Mouse (Mus musculus): Measurements from ENCODE around the gene Cep57l1. TPM values are rescaled to one million over a fixed set of nuclear protein-coding genes. Genes with fewer than 3 reads are reported as not detected.

Gene Cep57l1
- polyA plus RNA-seq, 1 experiment from 2014 or later, result 17.3 TPM

- CTCF ChIA-PET, result interaction anchor here (0.9 to 6.9 kb wide), 12 partner anchors 12 to 169 kb away, joined by 3 to 63 read pairs (median 3); partner anchors contain the start of gene Cd164
- no peaks in the 10 kb centered on the region for H3K27me3 ChIP-seq
- peak; percentile 37 for ATAC-seq
- TF ChIP-seq CTCF (IDR thresholded peaks at IDR 0.05), result peak; percentile 87
- in situ Hi-C loops (cut with MboI; ENCODE audit: low pct_unique_long_range_greater_than_20kb), result no loop called here
- DNase-seq (ENCODE audit: low read depth, low spot score), result no peak
- POLR2A ChIA-PET, result interaction anchor here (5.6 kb wide), 1 partner anchor 160 kb away, joined by 32 read pairs; the partner anchor contains the start of gene Cd164
Measured at GRCm38 (mm10) chr10:41678746-41679360, 130.8 kb downstream of the Cep57l1 start.

- ATAC-seq, result no peak
- ChIA-PET POLR2A (interaction anchor here (5.6 kb wide), 1 partner anchor 159 kb away, joined by 32 read pairs; the partner anchor contains the start of gene Cd164), CTCF (interaction anchor here (6.9 kb wide), 1 partner anchor 159 kb away, joined by 63 read pairs; the partner anchor contains the start of gene Cd164)
- no peaks in the 10 kb centered on the region for H3K27me3 ChIP-seq
- TF ChIP-seq CTCF (IDR thresholded peaks at IDR 0.05), result no peak
- in situ Hi-C loops (cut with MboI; ENCODE audit: low pct_unique_long_range_greater_than_20kb), result no loop called here
- DNase-seq (ENCODE audit: low read depth, low spot score), result no peak
Measured at GRCm38 (mm10) chr10:41677396-41677795, 132.3 kb downstream of the Cep57l1 start.

- TF ChIP-seq CTCF (IDR thresholded peaks at IDR 0.05), result no peak
- in situ Hi-C loops (cut with MboI; ENCODE audit: low pct_unique_long_range_greater_than_20kb), result no loop called here
- ChIA-PET CTCF (interaction anchor here (0.7 to 6.9 kb wide), 3 partner anchors 10 to 171 kb away, joined by 3 to 63 read pairs (median 4); partner anchors contain the start of gene Cd164), POLR2A (interaction anchor here (0.7 to 5.6 kb wide), 2 partner anchors 32 to 158 kb away, joined by 3 to 32 read pairs; partner anchors contain the start of gene Cd164)
- ATAC-seq, result no peak
- H3K27me3 ChIP-seq, result no peaks in the 10 kb centered on the region
- DNase-seq (ENCODE audit: low read depth, low spot score), result no peak
Measured at GRCm38 (mm10) chr10:41676661-41677061, 133.0 kb downstream of the Cep57l1 start.

- ATAC-seq, result no peak
- ChIA-PET CTCF (interaction anchor here (0.7 to 6.9 kb wide), 3 partner anchors 9 to 170 kb away, joined by 3 to 63 read pairs (median 4); partner anchors contain the start of gene Cd164), POLR2A (interaction anchor here (0.6 to 5.6 kb wide), 4 partner anchors 31 to 157 kb away, joined by 3 to 32 read pairs (median 4); partner anchors contain the start of gene Cd164)
- no peak for DNase-seq (ENCODE audit: low read depth, low spot score)
- no peaks in the 10 kb centered on the region for H3K27me3 ChIP-seq
- in situ Hi-C loops (cut with MboI; ENCODE audit: low pct_unique_long_range_greater_than_20kb), result no loop called here
- TF ChIP-seq CTCF (IDR thresholded peaks at IDR 0.05), result no peak
Measured at GRCm38 (mm10) chr10:41675842-41676571, 133.7 kb downstream of the Cep57l1 start.

DNA sequence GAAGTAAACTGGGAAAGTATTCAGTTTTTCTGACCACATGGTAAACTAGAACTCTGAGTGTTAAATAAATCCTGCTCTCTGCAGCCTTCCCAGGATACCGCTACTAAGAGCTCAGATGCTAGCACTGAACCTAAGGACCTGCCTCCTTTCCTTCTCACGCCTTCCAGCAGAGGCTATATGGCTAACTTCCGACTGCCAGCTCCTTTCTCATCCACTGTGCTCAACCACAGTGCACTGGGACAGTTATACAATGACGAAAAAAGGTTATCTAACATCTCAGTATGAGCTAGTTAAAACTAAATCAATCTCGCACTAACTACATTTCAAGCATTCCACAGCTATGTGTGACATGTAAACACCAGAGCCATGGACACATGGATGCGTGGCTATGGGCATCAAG, 134.4 kb downstream of the Cep57l1 start:
- no peaks in the 10 kb centered on the region for H3K27me3 ChIP-seq
- CTCF ChIA-PET, result interaction anchor here (6.9 kb wide), 1 partner anchor 156 kb away, joined by 63 read pairs; the partner anchor contains the start of gene Cd164
- POLR2A ChIA-PET, result interaction anchor here (0.6 to 5.6 kb wide), 3 partner anchors 140 to 157 kb away, joined by 3 to 32 read pairs (median 4); partner anchors contain the start of gene Cd164
- no peak for DNase-seq (ENCODE audit: low read depth, low spot score)
- in situ Hi-C loops (cut with MboI; ENCODE audit: low pct_unique_long_range_greater_than_20kb), result no loop called here
- no peak for TF ChIP-seq CTCF (IDR thresholded peaks at IDR 0.05)
- ATAC-seq, result no peak

DNA sequence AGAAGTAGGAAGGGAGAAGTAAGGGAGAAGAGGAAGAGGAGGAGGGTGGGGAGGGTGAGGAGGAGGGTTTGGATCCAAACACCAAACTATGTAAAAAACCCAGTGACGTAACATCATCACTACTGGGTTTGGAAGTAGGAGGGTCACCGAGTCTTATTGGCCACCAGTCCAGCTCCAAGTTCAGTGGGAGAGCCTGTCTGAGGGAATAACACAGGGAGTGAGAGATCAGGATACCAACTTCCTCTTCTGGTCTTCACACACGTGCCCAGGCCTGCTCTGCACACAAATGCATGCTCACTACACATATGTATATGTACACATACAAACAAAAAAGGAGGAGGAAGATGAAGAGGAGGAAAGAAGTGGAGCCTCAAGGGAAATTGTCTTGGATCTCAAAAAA, 135.3 kb downstream of the Cep57l1 start:
- no peak for TF ChIP-seq CTCF (IDR thresholded peaks at IDR 0.05)
- DNase-seq (ENCODE audit: low read depth, low spot score), result no peak
- no peak for ATAC-seq
- in situ Hi-C loops (cut with MboI; ENCODE audit: low pct_unique_long_range_greater_than_20kb), result no loop called here
- no peaks in the 10 kb centered on the region for H3K27me3 ChIP-seq
- ChIA-PET POLR2A (interaction anchor here (1.6 kb wide), 1 partner anchor 156 kb away, joined by 7 read pairs; no protein-coding TSS in a partner anchor), CTCF (no interaction called here)

DNA sequence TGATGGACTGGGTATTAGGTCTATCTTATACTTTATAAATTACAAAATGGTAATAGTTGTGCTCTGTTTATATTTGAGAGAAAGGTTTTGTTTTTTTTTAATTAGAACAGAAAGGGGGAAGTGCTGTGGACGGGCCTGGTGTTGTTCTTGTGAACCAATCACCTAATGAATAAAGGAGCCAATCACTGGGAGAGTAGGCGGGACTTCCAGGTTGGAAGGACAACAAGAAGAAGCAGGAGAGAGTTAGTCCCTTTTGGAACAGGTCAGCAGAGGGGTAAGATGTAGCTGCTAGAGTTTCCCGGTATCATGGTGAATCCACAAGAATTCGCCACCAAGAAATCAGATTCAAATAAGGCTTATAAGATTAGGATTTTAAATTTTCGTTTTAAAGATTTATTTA, 139.5 kb downstream of the Cep57l1 start:
- TF ChIP-seq CTCF (IDR thresholded peaks at IDR 0.05), result no peak
- POLR2A ChIA-PET, result no interaction called here
- no peak for ATAC-seq

More for the DNA sequence above, 139.5 kb downstream of the Cep57l1 start:
- in situ Hi-C loops (cut with MboI; ENCODE audit: low pct_unique_long_range_greater_than_20kb), result no loop called here
- H3K27me3 ChIP-seq, result no peaks in the 10 kb centered on the region
- CTCF ChIA-PET, result no interaction called here
- no peak for DNase-seq (ENCODE audit: low read depth, low spot score)

Other genes starting within 250 kb of the Cep57l1 start
- gene Ccdc162, start 93.2 kb downstream of the Cep57l1 start, polyA plus RNA-seq (2021), result 1.7 TPM
- gene Sesn1, start 64 bp upstream of the Cep57l1 start, polyA plus RNA-seq (2021), result 28.6 TPM
- gene Armc2, start 208.6 kb upstream of the Cep57l1 start, polyA plus RNA-seq (2021), result 1.6 TPM

Measured in Patski (cell line).